Mouse (Mus musculus) frontal cortex, postnatal 14 days (tissue): Measurements from ENCODE around the gene Cyp19a1.

ENCODE experiments used
- DNase-seq, 2 experiments: peaks; one replicate each; pipeline ENCODE4 v3.0.0; 2022; ENCODE audit warnings: low spot score in 2 of 2

Gene Cyp19a1

DNA sequence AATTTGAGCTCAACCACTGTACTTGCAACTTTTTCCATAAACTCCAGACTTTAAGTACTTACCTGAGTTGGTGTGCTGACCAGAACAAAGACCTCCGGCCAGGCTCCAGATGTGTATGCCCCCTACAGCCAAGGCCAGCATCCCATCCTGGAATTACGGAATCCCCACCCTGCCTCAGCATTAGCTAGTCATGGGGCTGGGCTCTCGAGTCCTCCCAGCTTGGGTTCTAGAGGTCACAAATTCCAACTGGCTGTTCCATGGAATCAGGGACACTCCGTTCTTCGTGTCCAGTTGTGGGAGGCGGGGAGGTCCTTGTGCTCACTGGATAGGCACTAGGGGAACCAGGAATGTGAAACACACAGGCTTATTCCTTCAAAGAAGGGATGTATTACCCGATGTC is at the start of gene Cyp19a1:
Gene Cyp19a1, minus strand, starts transcription at position 101 of the 400 bp plus-strand sequence.
- DNase-seq = no peak

- DNase-seq = no peak
These were observed 48.5 kb upstream of the Cyp19a1 start for GRCm38 (mm10) chr9:54316363-54316762.

GRCm38 (mm10) chr9:54308751-54309358 is 40.9 kb upstream of the Cyp19a1 start:
- DNase-seq = no peak

DNA sequence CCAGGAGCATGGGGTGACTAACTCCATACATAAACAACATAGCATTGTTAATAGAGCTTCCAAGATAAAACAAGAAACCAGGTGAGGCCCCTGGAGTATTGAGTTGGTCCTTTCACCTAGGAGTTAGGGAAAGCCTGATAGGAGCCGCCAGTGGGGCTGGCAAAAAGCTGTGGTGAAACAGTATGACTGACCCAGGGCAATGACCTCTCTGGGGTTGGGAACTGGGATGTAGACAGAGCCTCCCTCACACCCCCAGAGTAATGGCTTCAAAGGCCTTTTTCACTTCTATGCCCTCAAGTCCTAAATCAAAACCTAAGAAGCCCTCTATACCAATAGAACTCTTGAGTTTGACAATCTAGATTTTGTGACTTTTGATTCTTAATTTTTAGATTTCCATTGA is 40.3 kb upstream of the Cyp19a1 start:
- no peak for DNase-seq

DNA sequence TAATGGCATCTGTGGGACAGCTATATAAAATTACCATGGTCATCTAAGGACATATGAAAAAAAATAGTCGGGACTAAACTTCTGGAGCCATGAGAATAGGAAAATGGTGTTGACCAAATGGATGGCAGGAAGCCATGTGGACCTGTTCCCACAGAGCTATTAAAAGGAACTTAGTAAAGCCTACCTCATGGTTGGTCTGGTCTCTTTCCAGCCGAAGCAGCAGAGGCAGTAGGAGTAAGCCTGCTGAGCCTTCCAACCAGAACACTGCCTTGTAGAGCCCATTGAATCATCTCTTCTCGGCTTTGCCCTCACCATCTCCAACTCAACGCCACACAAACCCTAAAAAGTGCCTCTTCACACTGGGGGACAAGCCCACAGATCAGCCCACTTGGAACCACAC is 33.3 kb upstream of the Cyp19a1 start:
- no peak for DNase-seq

DNA sequence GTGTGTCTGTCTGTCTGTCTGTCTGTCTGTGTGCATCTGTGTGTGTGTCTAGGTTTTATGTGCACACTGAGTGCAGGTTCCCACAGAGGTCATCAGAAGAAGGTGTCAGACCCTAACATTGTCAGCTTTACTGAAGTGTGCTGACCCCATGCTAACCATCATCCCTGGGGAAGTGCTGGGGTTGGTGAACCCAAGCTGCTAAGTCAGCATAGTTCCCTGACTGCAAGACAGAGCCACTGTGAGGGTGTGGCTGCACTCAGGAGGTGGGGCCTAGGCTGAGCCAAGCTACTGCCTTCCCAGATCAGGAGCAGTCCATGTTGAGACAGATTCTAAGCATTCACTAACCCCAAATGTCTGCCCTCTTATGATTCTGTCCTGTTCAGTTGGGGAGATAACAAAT is 31.9 kb upstream of the Cyp19a1 start:
- no peak for DNase-seq

- DNase-seq = no peak
These were observed 31.5 kb upstream of the Cyp19a1 start for GRCm38 (mm10) chr9:54299389-54299788.

- DNase-seq = no peak
These were observed 19.9 kb upstream of the Cyp19a1 start for GRCm38 (mm10) chr9:54287804-54288203.

DNA sequence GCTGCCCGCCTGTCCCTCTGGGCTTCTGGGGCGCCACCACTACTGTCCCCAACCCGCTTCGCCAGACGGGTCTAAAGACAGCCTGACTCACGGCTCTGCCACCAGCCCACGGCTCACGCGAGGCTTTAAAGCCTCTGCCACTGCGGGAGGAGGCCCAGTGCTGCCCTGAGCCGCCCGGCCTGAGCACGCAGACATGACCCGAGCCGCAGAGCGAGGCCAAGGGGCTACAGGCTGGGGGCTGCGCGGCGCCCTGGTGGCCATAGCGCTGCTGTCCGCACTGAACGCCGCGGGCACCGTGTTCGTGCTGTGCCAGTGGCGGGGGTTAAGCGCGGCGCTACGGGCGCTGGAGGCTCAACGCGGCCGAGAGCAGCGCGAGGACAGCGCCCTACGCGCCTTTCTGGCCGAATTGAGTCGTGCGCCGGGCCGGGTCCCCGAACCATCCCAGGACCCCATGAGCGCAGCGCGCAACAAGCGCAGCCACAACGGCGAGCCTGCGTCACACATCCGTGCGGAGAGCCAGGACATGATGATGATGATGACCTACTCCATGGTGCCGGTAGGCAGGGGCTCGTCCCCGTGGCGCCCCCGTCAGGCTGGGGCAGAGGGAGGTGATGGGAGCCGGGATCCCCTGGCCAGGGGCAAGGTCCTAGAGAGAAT is 18.5 kb upstream of the Cyp19a1 start, which contains the start of gene Gldn:
Gene Gldn, plus strand, starts transcription at position 156 of the 657 bp plus-strand sequence.
- DNase-seq = no peak

GRCm38 (mm10) chr9:54279046-54279589 is 11.2 kb upstream of the Cyp19a1 start:
- DNase-seq = no peak

DNA sequence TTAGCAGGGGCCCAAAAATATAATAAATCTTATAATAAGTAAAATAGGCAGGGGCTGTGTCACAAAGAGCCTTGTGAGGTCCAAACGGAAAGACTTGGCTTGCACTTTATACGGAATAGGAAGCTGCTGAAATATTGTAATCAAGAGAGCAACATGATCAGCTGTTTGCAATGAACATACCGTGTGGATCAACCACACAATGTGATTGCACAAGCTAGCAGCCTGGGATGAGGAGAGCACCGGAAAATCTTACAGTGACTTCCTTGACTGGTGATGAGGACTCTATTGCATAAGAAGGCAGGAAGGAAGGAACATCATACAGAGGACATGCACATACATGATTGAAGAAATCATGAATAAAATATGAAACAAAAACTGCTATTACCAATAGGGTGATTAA is 7.4 kb upstream of the Cyp19a1 start:
- no peak for DNase-seq

- no peak for DNase-seq
These were observed 3.0 kb upstream of the Cyp19a1 start for GRCm38 (mm10) chr9:54270889-54271288.

DNA sequence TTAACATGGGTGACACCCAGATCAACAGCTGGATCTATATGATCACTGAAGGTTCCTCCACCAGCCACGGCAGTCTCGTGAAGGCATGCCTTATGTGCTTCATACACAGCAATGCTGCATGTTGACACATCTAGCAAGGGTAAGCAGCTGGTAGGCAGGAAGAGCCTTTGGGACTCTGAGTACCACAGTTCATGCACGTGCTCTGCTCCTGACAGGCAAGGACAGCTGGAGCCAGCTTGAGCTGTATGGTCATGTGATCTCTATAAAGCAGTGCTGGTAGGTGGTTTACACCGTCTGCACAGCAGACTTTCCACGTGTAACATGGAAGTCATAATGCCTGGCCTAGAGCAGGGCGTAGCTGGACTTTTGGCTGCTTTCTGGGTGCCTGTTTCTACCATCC is 2.1 kb upstream of the Cyp19a1 start:
- no peak for DNase-seq

DNA sequence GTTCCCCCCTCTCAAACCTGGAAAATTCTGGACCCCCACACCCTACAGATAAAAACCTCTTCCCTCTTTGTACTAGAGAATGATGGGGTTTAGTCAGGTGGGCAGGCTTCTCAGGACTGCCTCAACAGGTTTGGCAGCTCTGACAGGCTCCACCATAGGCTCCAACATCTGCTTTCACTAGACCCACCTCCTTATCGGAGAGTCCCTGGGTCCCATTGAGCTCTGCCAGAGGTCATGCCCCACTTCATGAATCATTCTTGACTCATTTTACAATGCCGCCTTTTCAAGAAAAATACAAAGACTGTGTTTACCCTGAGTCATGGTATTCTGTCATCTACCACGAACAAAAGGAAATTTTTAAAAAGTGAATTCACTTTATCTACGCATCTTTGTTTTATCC is 3.2 kb downstream of the Cyp19a1 start:
- no peak for DNase-seq

DNA sequence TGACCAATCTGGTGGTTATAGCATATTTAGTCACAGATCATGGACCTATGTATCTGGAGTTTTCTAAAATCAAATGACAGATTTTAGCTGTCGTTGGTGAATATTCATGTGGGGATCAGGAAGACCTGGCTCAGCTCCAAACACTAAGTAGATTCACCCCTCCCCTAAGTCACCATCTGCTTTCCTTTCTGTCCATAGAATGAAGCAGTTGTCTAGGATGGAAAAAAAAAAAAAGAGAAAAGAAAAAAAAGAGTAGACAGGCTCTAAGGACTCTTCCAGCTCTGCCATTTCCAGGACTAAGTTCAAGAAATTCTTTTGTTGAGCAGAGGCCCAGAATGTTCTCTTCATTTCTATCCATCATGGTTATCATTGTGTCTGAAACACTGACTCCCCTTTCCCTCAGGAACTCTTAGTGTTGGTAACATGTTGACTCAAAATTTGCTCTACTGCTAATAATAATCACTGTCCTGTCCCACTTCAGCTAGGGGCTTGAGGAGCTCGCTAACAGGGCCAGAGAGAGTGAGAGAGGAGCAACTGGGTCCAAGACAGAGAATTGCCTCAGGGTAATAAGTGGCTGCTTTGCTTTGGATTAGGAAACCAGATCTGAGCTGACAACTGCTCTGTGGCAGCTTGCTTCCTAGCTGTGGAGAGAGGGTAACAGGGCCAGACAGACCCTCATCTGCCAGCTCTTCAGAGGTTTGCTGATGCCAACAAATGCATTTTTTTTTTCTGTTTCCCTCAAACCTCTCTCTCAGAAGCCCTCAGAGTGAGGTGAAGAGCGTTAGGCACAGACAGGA is 22.8 kb downstream of the Cyp19a1 start:
- no peak for DNase-seq

GRCm38 (mm10) chr9:54227580-54227979 is 40.3 kb downstream of the Cyp19a1 start:
- DNase-seq = no peak

- DNase-seq = no peak
These were observed 51.4 kb downstream of the Cyp19a1 start for GRCm38 (mm10) chr9:54216511-54216910.

GRCm38 (mm10) chr9:54214881-54215280 is 53.0 kb downstream of the Cyp19a1 start:
- peak in 1 of 2 experiments; percentile 5 for DNase-seq

GRCm38 (mm10) chr9:54194790-54195189 is 73.1 kb downstream of the Cyp19a1 start:
- DNase-seq = no peak

GRCm38 (mm10) chr9:54191435-54191834 is 76.5 kb downstream of the Cyp19a1 start:
- DNase-seq = no peak

- DNase-seq = no peak
These were observed 85.4 kb downstream of the Cyp19a1 start for GRCm38 (mm10) chr9:54182484-54182883.

DNA sequence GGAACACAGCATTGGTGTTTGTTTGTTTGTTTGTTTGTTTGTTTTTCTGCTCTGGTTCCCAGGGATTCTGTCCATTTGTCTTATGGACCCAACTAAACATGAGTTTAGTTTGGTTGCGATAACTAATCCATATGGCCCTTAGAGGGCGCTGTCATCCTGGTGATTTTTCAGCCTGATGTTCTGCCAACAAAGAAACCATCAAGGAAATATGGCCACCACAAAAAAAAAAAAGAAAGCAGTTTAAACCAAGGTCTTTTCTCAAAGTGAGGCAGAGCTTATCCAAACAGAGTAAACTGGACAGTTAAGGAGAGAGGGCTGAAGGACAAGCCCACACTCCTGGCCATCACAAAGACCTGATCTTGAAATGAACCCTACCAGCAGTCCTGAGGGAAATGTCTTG is 86.6 kb downstream of the Cyp19a1 start:
- DNase-seq = peak in 1 of 2 experiments; percentile 60
